Mouse (Mus musculus) liver, embryonic 11.5 days (tissue): ENCODE data around the gene Fermt3. TPM values are rescaled to one million over a fixed set of nuclear protein-coding genes. Genes with fewer than 3 reads are reported as not detected.

Experiments
- ATAC-seq: fragments of 200-750 bp; cut with Nextera tagmentation; replicated peaks from 2 replicates; pipeline ENCODE4 v1.8.0; 2017; ENCODE audit warnings: moderate number of reproducible peaks, mild to moderate bottlenecking, moderate TSS enrichment, moderate library complexity; ENCODE audit not compliant: low FRiP score
- DNase-seq: peaks from one replicate; pipeline ENCODE4 v3.0.0-alpha.2; 2017; ENCODE audit warnings: low spot score
- H3K27ac ChIP-seq: fragments of 300-500 bp; sonication (generic); 2 replicates; pipeline ENCODE4 v1.5.1; 2014; ENCODE audit warnings: mild to moderate bottlenecking, low read depth, low read length, control low read depth
- H3K27me3 ChIP-seq: fragments of 300-500 bp; sonication (generic); replicated peaks from 2 replicates; pipeline ENCODE4 v1.6.1; 2014; ENCODE audit warnings: low read length, mixed read lengths; ENCODE audit not compliant: control insufficient read depth, insufficient read depth
- H3K36me3 ChIP-seq: fragments of 300-500 bp; sonication (generic); 2 replicates; pipeline ENCODE4 v1.6.1; 2014; ENCODE audit warnings: mild to moderate bottlenecking, low read length, moderate library complexity, mixed read lengths; ENCODE audit not compliant: control insufficient read depth, insufficient read depth
- H3K4me1 ChIP-seq: fragments of 300-500 bp; sonication (generic); replicated peaks from 2 replicates; pipeline ENCODE4 v1.6.1; 2014; ENCODE audit warnings: low read length, mixed read lengths; ENCODE audit not compliant: control insufficient read depth, insufficient read depth
- H3K4me2 ChIP-seq: fragments of 300-500 bp; sonication (generic); 2 replicates; pipeline ENCODE4 v1.6.1; 2014; ENCODE audit warnings: mild to moderate bottlenecking, control low read depth, moderate library complexity
- H3K4me3 ChIP-seq: fragments of 300-500 bp; sonication (generic); 2 replicates; pipeline ENCODE4 v1.5.1; 2014; ENCODE audit warnings: low read depth, low read length, control low read depth
- H3K9ac ChIP-seq: fragments of 300-500 bp; sonication (generic); 2 replicates; pipeline ENCODE4 v1.6.1; 2014; ENCODE audit warnings: low read depth, low read length, control low read depth
- H3K9me3 ChIP-seq: fragments of 300-500 bp; sonication (generic); 2 replicates; pipeline ENCODE4 v1.6.1; 2016; ENCODE audit warnings: low read length, inconsistent platforms, mixed read lengths; ENCODE audit not compliant: control insufficient read depth
- WGBS: fragments of 180-500 bp; shearing (Covaris S2); extraction: QIAGEN DNeasy Blood & Tissue Kit; methylation state at CpG from one replicate; pipeline ENCODE4 v1.1.7; 2014; 5-methylcytosine and 5-hydroxymethylcytosine counted together
- polyA plus RNA-seq: library from polyadenylated mRNA; unstranded; fragments of >200 nt; fragmentation: Nextera tagmentation; extraction: Ambion mirVana; gene quantifications from 2 replicates; pipeline ENCODE4 v1.2.1, GENCODE M21; 2014

The Fermt3 gene
- polyA plus RNA-seq, result 155 and 170 TPM in 2 replicates

DNA sequence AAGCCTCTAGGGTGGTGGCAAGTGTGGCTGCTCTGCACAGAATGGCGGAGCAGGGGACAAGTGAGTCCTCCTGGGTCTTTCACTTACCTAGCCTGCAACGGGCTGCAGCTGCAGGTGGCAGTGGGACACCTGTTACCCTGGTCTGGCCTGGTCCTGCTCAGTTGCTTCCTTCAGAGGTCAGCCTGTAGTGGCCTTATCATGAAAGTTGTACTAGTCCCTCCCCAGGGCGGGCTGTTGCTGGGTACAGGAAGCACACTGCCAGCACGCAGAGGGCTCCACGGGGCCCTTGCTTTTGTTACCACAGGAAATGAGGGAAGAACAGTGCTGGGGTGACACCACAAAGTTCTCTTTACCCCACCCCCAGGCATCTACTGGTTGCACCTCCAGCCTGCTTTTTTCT lies at the start of gene Fermt3:
Gene Fermt3 (minus strand): TSS at position 279 of the 400 bp plus-strand sequence.
- Histone ChIP-seq H3K4me3 (peak within 1 kb of the TSS; percentile 61), H3K4me1 (peaks cover 20% of the 10 kb centered on the region), H3K4me2 (peak within 1 kb of the TSS; percentile 75), H3K27me3 (no peaks in the 10 kb centered on the region), H3K27ac (peak within 1 kb of the TSS; percentile 88), H3K9ac (peak within 1 kb of the TSS; percentile 81), H3K36me3 (peaks cover 41% of the 10 kb centered on the region), H3K9me3 (no peaks in the 10 kb centered on the region)
- peak; percentile 77 for ATAC-seq
- WGBS, result 28% methylated on average over 5 of the region's 5 CpGs
- DNase-seq, result peak; percentile 71

DNA sequence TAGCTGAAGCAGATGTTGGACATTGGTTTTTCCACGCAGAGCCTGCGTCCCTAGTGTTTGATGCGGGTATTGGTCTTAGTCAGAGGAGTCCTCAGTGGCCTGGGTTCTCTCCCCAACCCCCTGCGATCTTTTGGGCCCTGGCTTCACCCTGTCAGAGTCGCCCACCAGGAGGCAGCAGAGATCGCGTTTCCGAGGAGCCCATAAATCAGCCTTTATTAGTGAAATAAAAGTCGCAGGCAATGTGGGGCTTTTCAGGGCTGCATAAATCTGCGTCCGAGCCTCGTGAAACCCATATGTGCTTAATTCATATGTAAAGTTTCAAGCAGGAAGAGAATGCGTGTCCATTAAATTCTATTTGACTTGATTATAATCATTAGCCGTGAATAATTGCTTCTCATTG lies 48.9 kb upstream of the Fermt3 start:
- Histone ChIP-seq H3K9me3 (no peaks in the 10 kb centered on the region), H3K36me3 (no peaks in the 10 kb centered on the region), H3K4me1 (peaks cover 25% of the 10 kb centered on the region), H3K4me2 (peak overlapping the region; percentile 47; the same call in 1 of the 2 replicates), H3K27me3 (peaks cover 32% of the 10 kb centered on the region), H3K27ac (no peak overlapping the region), H3K9ac (0 out of 2 replicates have a peak overlapping the region, but pooled peaks have one; percentile 23), H3K4me3 (no peak overlapping the region)
- DNase-seq (peak; percentile 80), ATAC-seq (no peak)
- WGBS, result 9% methylated on average over 14 of the region's 14 CpGs

DNA sequence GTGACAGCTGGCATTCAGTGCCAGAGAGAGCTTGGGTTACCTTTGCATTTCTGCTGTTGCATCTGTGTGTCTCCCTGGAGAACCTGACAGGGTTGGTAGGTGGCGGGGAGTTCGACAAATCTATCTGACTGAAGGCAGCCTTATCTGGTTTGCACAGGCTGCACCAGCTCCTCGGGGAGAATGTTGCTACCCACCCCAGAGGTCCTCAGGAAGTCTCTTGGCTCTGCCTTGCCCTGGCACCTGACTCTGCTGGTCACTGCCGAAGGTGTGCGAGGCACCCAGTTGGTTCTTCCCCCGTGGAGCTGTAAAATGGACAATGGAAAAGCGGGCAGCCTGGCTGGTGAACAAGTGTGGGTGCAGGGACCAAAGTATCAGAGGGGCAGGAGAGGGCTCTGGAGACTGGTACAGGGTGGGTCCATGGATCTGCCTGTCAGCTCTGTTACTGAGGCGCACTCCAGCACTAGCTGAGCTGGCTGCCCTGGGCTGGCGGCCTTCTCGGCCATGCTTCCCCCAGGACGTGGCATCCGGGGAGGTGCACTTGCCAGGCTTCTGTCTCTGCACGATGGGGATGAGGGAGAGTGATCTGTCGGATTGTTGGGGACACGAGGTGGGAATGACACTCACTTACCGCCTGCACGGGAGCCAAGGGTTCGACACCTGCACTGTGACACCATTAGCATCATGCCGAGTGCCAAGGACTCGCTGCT lies 48.2 kb upstream of the Fermt3 start:
- H3K36me3 ChIP-seq, result no peaks in the 10 kb centered on the region
- no peak overlapping the region for H3K4me3 ChIP-seq
- H3K4me1 ChIP-seq, result peaks cover 25% of the 10 kb centered on the region
- DNase-seq (no peak), ATAC-seq (peak; percentile 77)
- peaks cover 32% of the 10 kb centered on the region for H3K27me3 ChIP-seq
- no peak overlapping the region for H3K27ac ChIP-seq
- H3K9me3 ChIP-seq, result no peaks in the 10 kb centered on the region
- peak overlapping the region; percentile 47 for H3K4me2 ChIP-seq
- H3K9ac ChIP-seq, result 0 out of 2 replicates have a peak overlapping the region, but pooled peaks have one; percentile 23
- WGBS, result 25% methylated on average over 20 of the region's 20 CpGs

- Histone ChIP-seq H3K27ac (no peak overlapping the region; the same call in 1 of the 2 replicates), H3K9me3 (no peaks in the 10 kb centered on the region), H3K27me3 (peaks cover 32% of the 10 kb centered on the region), H3K36me3 (no peaks in the 10 kb centered on the region), H3K4me1 (peaks cover 25% of the 10 kb centered on the region), H3K4me3 (no peak overlapping the region), H3K9ac (no peak overlapping the region; the same call in 1 of the 2 replicates), H3K4me2 (peak overlapping the region; percentile 5; the same call in 1 of the 2 replicates)
- no peak for ATAC-seq
- no peak for DNase-seq
- WGBS, result 30% methylated on average over 7 of the region's 8 CpGs
Measured at GRCm38 (mm10) chr19:7066828-7067342, 47.6 kb upstream of the Fermt3 start.

DNA sequence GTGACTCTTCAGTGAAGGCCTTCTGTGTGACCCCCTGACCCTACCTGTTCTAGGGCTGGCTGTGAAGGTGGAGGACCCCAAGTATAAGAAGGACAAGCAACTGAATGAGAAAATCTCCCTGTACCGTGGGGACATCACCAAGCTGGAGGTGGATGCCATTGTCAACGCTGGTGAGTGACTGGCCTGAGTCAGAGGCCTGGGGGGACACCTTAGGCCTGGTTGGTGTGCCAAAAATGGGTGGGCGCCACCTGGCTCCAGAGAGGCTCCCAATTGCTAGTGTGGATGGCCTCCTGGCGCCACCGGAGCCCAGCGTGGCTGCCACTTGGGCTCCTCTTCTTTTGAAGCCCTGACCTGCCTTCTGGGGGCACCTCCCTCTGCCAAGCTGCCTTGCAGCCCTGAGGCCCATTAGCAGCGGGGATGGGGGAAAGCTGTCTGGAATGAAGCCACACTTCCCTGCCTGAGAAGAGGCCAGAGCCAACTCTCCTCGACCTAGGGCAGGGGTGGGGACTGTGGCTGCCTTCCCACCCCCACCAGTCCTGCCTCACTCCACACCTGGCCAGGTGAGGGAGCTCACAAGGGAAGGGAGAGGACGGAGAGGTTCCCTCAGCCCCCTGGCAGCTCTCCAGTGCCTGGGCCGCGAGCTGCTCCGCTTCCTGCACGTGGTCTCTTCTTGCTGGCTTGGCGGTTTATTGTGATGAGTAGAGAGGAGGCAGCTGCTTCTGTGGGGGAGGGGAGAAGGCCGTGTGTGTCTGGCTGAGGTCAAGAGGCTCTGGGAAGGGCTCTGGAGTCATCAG lies 47.0 kb upstream of the Fermt3 start:
- 42% methylated on average over 15 of the region's 15 CpGs for WGBS

DNA sequence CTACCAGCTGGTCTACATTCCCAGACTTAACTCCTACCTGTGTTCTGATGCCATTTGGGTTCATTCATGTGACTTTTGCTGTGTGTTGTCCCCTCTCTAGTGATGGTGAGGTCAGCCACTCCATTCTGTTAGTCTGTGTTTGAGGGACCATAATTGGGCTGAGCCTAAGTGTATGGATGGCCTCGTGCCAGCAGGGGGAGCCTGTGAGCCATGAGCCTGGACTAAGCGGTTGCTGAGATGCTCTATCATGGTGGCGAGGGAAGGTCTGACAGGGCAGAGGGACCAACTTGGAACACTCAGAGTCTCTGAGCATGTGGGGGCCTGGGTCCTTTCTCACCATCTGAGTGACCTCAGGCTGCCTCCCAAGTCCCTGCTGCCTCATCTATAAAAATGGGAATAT lies 45.3 kb upstream of the Fermt3 start:
- peak; percentile 53; the same call in 1 of the 2 replicates for ATAC-seq
- Histone ChIP-seq H3K9me3 (no peaks in the 10 kb centered on the region), H3K36me3 (no peaks in the 10 kb centered on the region), H3K4me2 (no peak overlapping the region), H3K9ac (no peak overlapping the region), H3K4me1 (peaks cover 18% of the 10 kb centered on the region), H3K27ac (no peak overlapping the region), H3K27me3 (peaks cover 15% of the 10 kb centered on the region), H3K4me3 (no peak overlapping the region)
- DNase-seq, result peak; percentile 82
- WGBS, result 2% methylated on average over 3 of the region's 3 CpGs

More for the DNA sequence above, 47.0 kb upstream of the Fermt3 start:
- Histone ChIP-seq H3K4me2 (peak overlapping the region; percentile 5; the same call in 1 of the 2 replicates), H3K36me3 (no peaks in the 10 kb centered on the region), H3K4me1 (peaks cover 25% of the 10 kb centered on the region), H3K27ac (no peak overlapping the region; the same call in 1 of the 2 replicates), H3K4me3 (no peak overlapping the region), H3K27me3 (peaks cover 28% of the 10 kb centered on the region), H3K9me3 (no peaks in the 10 kb centered on the region), H3K9ac (peak overlapping the region; percentile 44)
- DNase-seq (peak; percentile 55), ATAC-seq (no peak)

DNA sequence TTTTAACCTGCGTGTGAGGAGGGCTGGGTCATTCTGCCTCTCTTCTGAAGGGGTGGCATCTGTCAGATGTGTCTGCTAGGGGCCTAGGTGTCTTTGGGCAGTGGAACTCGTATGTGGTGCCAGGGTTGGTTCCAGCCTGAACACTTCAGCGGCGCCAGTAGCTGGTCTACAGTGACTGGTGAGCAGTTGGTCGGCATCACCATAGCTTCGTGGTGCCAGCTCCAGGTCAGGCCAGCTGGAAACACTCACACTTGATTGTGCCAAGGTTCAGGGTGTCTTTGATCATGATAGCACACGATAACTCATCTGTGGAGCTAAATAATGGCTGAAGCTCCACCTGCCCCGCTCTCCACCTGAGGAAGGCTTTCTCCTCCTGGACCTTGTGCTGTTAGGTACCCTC lies 43.6 kb upstream of the Fermt3 start:
- H3K9ac ChIP-seq, result no peak overlapping the region
- H3K4me2 ChIP-seq, result no peak overlapping the region
- H3K27ac ChIP-seq, result no peak overlapping the region
- H3K9me3 ChIP-seq, result no peaks in the 10 kb centered on the region
- no peak for DNase-seq
- H3K27me3 ChIP-seq, result peaks cover 6% of the 10 kb centered on the region
- 84% methylated on average over 8 of the region's 8 CpGs for WGBS
- peaks cover 20% of the 10 kb centered on the region for H3K4me1 ChIP-seq
- no peak for ATAC-seq
- no peaks in the 10 kb centered on the region for H3K36me3 ChIP-seq
- no peak overlapping the region for H3K4me3 ChIP-seq

DNA sequence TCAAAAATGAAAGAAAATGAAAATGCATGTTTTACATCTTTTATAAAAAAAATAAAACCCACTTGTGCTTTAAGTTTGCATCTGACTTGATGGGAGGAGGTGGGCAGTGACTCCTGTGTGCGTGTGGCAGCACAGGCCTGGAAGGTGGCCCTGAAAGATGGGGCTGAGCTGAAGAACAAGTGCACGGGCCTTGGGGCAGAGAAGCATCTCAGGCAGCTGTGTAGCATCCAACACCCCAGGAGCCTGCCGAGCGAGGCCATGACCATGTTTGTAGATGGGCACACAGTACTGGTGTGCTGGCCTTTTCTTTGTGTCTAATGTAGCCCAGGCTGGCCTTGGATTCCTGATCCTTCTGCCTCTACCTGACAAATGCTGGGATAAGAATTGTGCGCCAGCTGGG lies 42.8 kb upstream of the Fermt3 start:
- H3K4me2 ChIP-seq, result no peak overlapping the region
- 78% methylated on average over 5 of the region's 5 CpGs for WGBS
- H3K9ac ChIP-seq, result no peak overlapping the region
- H3K9me3 ChIP-seq, result no peaks in the 10 kb centered on the region
- peaks cover 22% of the 10 kb centered on the region for H3K4me1 ChIP-seq
- H3K4me3 ChIP-seq, result no peak overlapping the region
- H3K27ac ChIP-seq, result no peak overlapping the region
- no peak for DNase-seq
- ATAC-seq, result no peak
- H3K27me3 ChIP-seq, result peaks cover 3% of the 10 kb centered on the region
- no peaks in the 10 kb centered on the region for H3K36me3 ChIP-seq
